Mouse (Mus musculus): ENCODE data around the gene Trim65. TPM values are rescaled to one million over a fixed set of nuclear protein-coding genes. Genes with fewer than 3 reads are reported as not detected.
"Not testable (repeated sequence)": the region's sequence is repeated elsewhere in the genome, so short reads cannot be mapped to it uniquely, and the experiment has no call there.

The Trim65 gene
- total RNA-seq, 2 experiments from 2014 or later, result 6.2 to 7.1 TPM

DNA sequence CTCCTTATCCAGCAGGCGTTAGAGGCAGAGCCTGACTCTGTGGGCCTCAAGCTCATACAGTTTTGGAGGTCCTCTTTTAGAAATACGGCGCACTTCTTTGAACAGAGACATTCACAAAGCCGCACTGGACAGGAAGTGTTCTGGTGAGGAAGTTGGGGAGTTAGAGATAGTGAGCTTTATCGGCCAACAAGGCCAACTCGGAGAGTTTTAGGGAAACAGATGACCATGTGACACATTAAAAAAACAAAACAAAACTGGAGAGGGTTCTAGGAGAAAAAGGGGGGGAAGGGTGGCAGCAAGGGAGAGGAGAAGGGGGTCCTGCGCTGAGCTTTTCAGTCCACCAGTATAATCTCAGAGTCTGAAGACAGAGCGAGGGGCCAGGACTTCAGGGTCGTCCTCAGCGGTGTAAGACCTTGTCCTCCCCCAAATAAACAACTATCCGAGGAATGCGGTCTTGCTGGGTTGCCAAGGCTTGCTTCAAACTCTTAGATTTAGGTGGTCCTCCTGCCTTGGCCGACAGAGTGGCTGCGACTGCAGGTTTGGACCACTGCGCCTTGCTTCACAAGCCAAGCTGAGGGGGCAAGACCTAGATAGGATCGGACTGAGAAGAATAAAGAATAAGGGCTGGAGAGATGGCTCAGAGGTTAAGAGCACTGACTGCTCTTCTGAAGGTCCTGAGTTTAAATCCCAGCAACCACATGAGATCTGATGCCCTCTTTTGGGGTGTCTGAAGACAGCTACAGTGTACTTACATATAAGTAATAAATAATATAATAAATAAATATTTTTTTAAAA, 37.0 kb downstream of the Trim65 start:
- DNase-seq (ENCODE audit: extremely low spot score in 1 of 2, low spot score in 1 of 2), result no peak

- not testable (repeated sequence) for DNase-seq (ENCODE audit: extremely low spot score in 1 of 2, low spot score in 1 of 2)
These were observed 38.0 kb downstream of the Trim65 start for GRCm38 (mm10) chr11:116092959-116093358.

DNA sequence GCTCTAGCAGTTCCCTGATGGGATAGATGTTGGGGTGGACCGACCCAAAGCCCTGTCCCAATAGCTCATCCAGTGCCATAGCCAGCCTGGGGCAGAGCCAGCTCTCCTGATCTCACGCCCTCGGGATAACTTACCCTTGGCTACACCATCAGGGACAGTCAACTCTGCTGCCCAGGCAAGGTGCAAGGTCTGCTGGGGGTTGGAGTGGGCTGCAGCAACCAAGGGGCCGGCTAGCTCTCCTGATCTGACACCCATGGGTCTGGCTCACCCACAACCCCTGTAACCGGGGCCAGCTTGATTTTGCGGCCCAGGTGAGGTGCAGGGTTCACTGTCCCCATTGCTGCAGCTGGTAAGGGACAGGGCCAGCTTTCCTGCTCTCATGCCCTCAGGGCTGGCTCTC, 39.3 kb downstream of the Trim65 start:
- no peak for DNase-seq (ENCODE audit: extremely low spot score in 1 of 2, low spot score in 1 of 2)

DNA sequence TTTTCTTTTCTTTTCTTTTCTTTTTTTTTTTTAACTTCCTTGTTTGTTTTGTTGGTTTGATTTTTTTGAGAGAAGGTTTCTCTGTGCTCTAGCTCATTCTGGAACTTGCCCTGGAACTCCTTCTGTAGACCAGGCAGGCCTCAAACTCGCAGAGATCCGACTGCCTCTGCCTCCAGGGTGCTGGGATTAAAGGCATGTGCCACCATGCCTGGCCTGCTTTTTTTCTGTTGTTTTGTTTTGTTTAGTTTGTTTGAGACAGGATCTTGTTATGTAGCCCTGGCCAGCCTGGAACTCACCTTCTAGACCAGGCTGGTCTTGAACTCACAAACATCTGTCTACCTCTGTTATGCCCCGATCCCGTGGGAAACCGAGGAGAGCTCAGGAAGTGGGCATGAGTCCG, 41.4 kb downstream of the Trim65 start:
- DNase-seq (ENCODE audit: extremely low spot score in 1 of 2, low spot score in 1 of 2), result no peak

DNA sequence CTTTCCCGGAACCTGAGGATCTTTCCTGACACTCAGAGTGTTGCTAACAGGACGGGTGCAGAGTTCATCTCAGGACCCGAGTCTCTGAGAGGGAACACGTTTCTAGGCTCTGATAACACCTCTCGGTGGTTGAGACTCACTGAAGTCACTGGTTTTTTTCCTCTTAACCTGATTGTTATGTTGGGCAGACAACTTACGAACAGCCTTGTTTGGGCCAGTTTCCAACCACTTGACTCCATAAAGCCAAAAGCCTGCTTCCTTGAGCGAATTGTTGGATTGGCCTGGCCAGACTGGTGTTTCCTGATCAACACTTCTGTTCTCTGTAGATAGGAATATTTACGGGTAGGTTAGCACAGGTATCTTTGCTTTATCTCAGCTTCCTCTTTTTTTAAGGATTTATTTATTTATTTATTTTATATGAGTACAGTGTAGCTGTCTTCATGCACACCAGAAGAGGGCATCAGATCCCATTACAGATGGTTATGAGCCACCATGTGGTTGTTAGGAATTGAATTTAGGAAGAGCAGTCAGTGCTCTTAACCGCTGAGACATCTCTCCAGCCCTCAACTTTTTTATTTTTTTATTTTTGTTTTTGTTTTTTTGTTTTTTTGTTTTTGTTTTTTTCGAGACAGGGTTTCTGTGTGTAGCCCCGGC, 42.1 kb downstream of the Trim65 start:
- DNase-seq (ENCODE audit: extremely low spot score in 1 of 2, low spot score in 1 of 2), result no peak

- DNase-seq (ENCODE audit: extremely low spot score in 1 of 2, low spot score in 1 of 2), result no peak
These were observed 42.7 kb downstream of the Trim65 start for GRCm38 (mm10) chr11:116088188-116088587.

GRCm38 (mm10) chr11:116087194-116088130, 43.5 kb downstream of the Trim65 start:
- peak; percentile 73 to 89 for DNase-seq (ENCODE audit: extremely low spot score in 1 of 2, low spot score in 1 of 2)

DNA sequence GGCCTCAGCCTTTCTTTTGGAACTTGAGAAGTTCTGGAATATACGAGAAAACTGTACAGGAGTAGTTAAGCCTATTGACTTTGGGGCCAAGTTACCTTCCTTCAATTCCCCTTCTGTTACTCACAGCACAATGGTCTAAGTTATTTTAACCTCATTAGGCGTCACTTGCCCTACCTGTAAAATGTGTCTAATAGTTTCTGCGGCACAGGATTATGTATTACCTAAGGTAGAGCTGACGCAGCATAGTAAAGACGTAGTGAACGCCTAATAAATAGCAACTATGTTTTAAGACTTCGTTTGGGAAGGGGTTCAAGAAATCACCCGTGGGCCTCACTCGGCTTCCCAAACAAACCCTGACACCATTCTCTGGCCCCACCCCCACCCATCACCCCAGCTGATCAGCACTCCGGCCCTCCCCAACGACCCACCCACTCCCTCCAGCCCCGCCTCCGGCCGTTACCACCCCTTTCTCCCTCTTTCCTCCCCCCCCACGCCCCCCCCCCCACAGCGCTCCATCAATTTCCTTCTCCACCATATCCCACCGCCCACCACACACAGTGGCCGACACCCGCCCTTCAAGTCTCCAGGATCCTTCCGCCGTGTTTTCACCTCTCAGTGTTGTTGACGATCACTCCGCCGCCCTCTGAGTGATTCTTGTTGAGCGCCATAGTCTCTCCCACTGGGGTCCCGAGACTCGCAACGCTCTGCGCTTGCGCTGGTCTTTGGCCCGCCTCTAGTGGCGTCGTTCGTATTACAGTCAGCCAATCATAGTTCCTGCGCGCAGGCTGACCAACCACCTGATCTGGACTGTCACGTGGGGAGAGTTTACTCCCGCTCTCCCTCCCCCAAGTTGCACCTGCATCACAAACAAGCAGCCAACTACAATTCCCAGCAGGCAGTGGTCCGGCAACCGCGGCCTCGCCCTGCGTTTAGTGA, 44.4 kb downstream of the Trim65 start, which contains the start of gene Wbp2:
TSS of gene Wbp2 (minus strand) at position 738 of the 936 bp plus-strand sequence.
- peak; percentile 88 to 90 for DNase-seq (ENCODE audit: extremely low spot score in 1 of 2, low spot score in 1 of 2)

- DNase-seq (ENCODE audit: extremely low spot score in 1 of 2, low spot score in 1 of 2), result no peak
These were observed 46.8 kb downstream of the Trim65 start for GRCm38 (mm10) chr11:116084166-116084565.

- DNase-seq (ENCODE audit: extremely low spot score in 1 of 2, low spot score in 1 of 2), result no peak
These were observed 47.7 kb downstream of the Trim65 start for GRCm38 (mm10) chr11:116083096-116083672.

- DNase-seq (ENCODE audit: extremely low spot score in 1 of 2, low spot score in 1 of 2), result peak in 1 of 2 experiments; percentile 65
These were observed 49.8 kb downstream of the Trim65 start for GRCm38 (mm10) chr11:116081081-116081480.

- peak in 1 of 2 experiments; percentile 61 for DNase-seq (ENCODE audit: extremely low spot score in 1 of 2, low spot score in 1 of 2)
These were observed 51.4 kb downstream of the Trim65 start for GRCm38 (mm10) chr11:116079511-116079910.

GRCm38 (mm10) chr11:116078676-116079320, 52.1 kb downstream of the Trim65 start:
- no peak for DNase-seq (ENCODE audit: extremely low spot score in 1 of 2, low spot score in 1 of 2)

- no peak for DNase-seq (ENCODE audit: extremely low spot score in 1 of 2, low spot score in 1 of 2)
These were observed 52.7 kb downstream of the Trim65 start for GRCm38 (mm10) chr11:116078221-116078620.

DNA sequence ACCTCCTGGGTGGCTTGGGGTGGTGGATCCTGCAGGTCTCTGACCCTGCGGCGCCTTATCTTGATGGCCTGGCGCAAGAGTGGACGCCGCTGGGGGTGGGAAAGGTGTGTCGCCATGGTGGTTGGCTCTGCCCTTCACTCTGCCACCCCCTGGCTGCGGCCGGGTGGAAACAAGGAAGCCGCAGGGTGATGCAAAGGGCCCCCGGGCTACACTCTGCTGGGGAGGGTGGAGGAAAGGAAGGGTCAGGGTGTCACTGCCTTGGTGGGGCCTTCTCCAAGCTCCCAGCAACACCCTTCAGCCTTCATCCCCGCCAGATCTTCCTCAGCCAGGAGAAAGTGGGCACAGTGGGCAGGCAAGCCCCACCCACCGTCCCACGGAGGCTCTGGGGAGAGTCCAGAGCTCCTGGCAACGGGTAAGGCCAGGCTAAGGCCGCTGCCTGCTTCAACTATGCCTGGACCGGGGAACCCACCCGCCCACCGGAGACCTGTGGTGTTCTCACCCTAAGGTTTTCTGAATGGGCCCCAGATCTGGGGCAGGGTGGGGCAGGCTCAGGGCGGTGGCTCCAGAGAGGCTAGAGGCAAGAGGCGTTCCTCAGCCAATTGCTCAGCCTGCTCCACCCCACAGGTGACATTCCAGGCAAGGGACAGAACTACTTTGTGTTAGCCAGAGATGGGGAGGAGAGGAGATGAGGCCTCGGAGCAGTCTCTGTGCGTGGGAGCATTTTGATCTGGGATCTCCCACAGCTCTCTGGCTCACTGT, 53.3 kb downstream of the Trim65 start, which contains the start of gene Unc13d:
TSS of gene Unc13d (minus strand) at position 516 of the 759 bp plus-strand sequence.
- DNase-seq (ENCODE audit: extremely low spot score in 1 of 2, low spot score in 1 of 2), result no peak

GRCm38 (mm10) chr11:116076836-116077235, 54.1 kb downstream of the Trim65 start:
- no peak for DNase-seq (ENCODE audit: extremely low spot score in 1 of 2, low spot score in 1 of 2)

- no peak for DNase-seq (ENCODE audit: extremely low spot score in 1 of 2, low spot score in 1 of 2)
These were observed 54.7 kb downstream of the Trim65 start for GRCm38 (mm10) chr11:116076266-116076540.

Measured in layer of hippocampus, postnatal 25 days (tissue).